Mouse (Mus musculus): Measurements from ENCODE around the gene Mthfd1. TPM values are rescaled to one million over a fixed set of nuclear protein-coding genes. Genes with fewer than 3 reads are reported as not detected.

The Mthfd1 gene
- total and polyA plus RNA-seq, 3 experiments: 110 to 133 (median 112) TPM

DNA sequence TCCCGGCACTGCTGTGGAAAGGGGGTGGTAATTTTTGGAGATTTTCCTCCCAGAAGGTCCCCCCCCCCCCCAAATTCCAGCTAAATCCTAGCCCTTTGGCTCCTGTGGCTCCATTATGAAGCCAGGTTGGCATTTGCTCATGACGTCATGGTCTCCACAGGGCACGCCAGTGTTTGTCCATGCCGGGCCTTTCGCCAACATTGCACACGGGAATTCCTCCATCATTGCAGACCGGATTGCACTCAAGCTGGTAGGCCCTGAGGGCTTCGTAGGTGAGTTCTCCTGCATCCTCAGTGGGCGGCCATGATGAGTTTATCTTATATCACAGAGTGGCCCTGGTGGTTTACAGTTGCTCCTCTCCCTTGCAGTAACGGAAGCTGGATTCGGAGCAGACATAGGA is 48.4 kb downstream of the Mthfd1 start:
- Histone ChIP-seq H3K4me1 (ENCODE audit: control insufficient read depth in 1 of 2, insufficient read depth in 2 of 2) (peaks cover 17 to 38% of the 10 kb centered on the region in 2 experiments), H3K4me2 (ENCODE audit: insufficient read depth, low read depth, poor library complexity, severe bottlenecking) (no peak overlapping the region), H3K27me3 (replicated peaks) (no peaks in the 10 kb centered on the region), H3K27ac (ENCODE audit: insufficient read depth, low read depth) (no peak overlapping the region), H3K9ac (ENCODE audit: insufficient read depth, low read depth) (no peak overlapping the region), H3K79me2 (replicated peaks; ENCODE audit: control insufficient read depth, extremely low read depth, insufficient read depth, poor library complexity, severe bottlenecking) (no peaks in the 10 kb centered on the region; the same call in 1 of the 2 replicates), H3K36me3 (replicated peaks in 1 of 2; ENCODE audit: control insufficient read depth in 1 of 2, insufficient read depth in 1 of 2, low read length in 1 of 2) (peaks cover 52 to 83% of the 10 kb centered on the region in 2 experiments), H3K4me3 (replicated peaks in 1 of 3; ENCODE audit: low read depth in 2 of 3, low read length in 2 of 3, poor library complexity in 1 of 3) (no peak overlapping the region), H3K9me3 (replicated peaks; ENCODE audit: low read length) (no peaks in the 10 kb centered on the region)
- dilution Hi-C loops (cut with MboI; ENCODE audit: extremely low pct_ligation_motif_present, extremely low pct_unique_long_range_greater_than_20kb, low sequenced_read_pairs) (no loop called here), in situ Hi-C loops (cut with MboI; ENCODE audit: low pct_ligation_motif_present, low pct_unique_long_range_greater_than_20kb, low sequenced_read_pairs) (no loop called here)
- no peak for TF ChIP-seq TBP (conservative IDR thresholded peaks at IDR 0.05; ENCODE audit: low read depth, low read length)
- TF ChIP-seq PAX5 (IDR thresholded peaks at IDR 0.05; ENCODE audit: low read length): no peak
- no peak for TF ChIP-seq RAD21 (IDR thresholded peaks at IDR 0.05; ENCODE audit: low read depth, low read length)
- TF ChIP-seq MAZ (IDR thresholded peaks at IDR 0.05; ENCODE audit: low read depth, low read length): no peak
- no peak for TF ChIP-seq USF2 (conservative IDR thresholded peaks at IDR 0.05; ENCODE audit: low read depth, low read length)
- no peak for TF ChIP-seq MYC (IDR thresholded peaks at IDR 0.05; ENCODE audit: low read depth, low read length)
- TF ChIP-seq POLR2A (IDR thresholded peaks at IDR 0.05; ENCODE audit: low read depth, low read length): no peak
- DNase-seq (ENCODE audit: extremely low read depth): no peak

DNA sequence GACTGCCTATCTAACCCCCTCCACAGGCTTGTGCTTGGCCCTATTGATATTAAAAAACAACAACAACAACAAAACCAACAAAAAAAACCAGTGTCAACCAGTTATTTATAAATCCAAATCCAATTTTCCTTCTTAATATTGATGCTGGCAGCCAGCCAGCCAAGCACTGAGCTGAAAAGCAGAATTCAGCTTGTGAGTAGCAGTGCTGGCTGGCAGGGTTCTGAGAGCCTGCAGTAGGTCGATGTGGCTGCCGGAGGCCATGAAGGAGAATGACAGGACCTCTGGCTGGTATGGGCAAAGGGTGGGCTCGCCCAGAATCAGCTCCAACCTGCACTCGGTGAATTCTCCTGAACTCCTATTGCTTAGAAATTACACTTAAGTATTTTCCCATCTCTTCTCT is 49.1 kb downstream of the Mthfd1 start:
- Histone ChIP-seq H3K36me3 (replicated peaks in 1 of 2; ENCODE audit: control insufficient read depth in 1 of 2, insufficient read depth in 1 of 2, low read length in 1 of 2) (peaks cover 45 to 78% of the 10 kb centered on the region in 2 experiments), H3K27ac (ENCODE audit: insufficient read depth, low read depth) (no peak overlapping the region), H3K9ac (ENCODE audit: insufficient read depth, low read depth) (no peak overlapping the region), H3K4me3 (replicated peaks in 1 of 3; ENCODE audit: low read depth in 2 of 3, low read length in 2 of 3, poor library complexity in 1 of 3) (no peak overlapping the region), H3K4me2 (ENCODE audit: insufficient read depth, low read depth, poor library complexity, severe bottlenecking) (no peak overlapping the region), H3K4me1 (ENCODE audit: control insufficient read depth in 1 of 2, insufficient read depth in 2 of 2) (peaks cover 19 to 45% of the 10 kb centered on the region in 2 experiments), H3K79me2 (replicated peaks; ENCODE audit: control insufficient read depth, extremely low read depth, insufficient read depth, poor library complexity, severe bottlenecking) (no peaks in the 10 kb centered on the region; the same call in 1 of the 2 replicates), H3K9me3 (replicated peaks; ENCODE audit: low read length) (no peaks in the 10 kb centered on the region), H3K27me3 (replicated peaks) (no peaks in the 10 kb centered on the region)
- DNase-seq (ENCODE audit: extremely low read depth): no peak
- dilution Hi-C loops (cut with MboI; ENCODE audit: extremely low pct_ligation_motif_present, extremely low pct_unique_long_range_greater_than_20kb, low sequenced_read_pairs): no loop called here
- in situ Hi-C loops (cut with MboI; ENCODE audit: low pct_ligation_motif_present, low pct_unique_long_range_greater_than_20kb, low sequenced_read_pairs): no loop called here
- no peak for TF ChIP-seq PAX5 (IDR thresholded peaks at IDR 0.05; ENCODE audit: low read length)
- TF ChIP-seq CTCF (conservative IDR thresholded peaks at IDR 0.05 in 1 of 2, IDR thresholded peaks at IDR 0.05 in 1 of 2; ENCODE audit: low read depth in 2 of 2, low read length in 2 of 2): no peak
- TF ChIP-seq NELFE (IDR thresholded peaks at IDR 0.05; ENCODE audit: low read depth, low read length): no peak
- TF ChIP-seq ZNF384 (IDR thresholded peaks at IDR 0.05; ENCODE audit: low read depth, low read length): no peak
- no peak for TF ChIP-seq SIN3A (IDR thresholded peaks at IDR 0.05; ENCODE audit: low read length)
- no peak for TF ChIP-seq CHD2 (IDR thresholded peaks at IDR 0.05; ENCODE audit: low read length)
- TF ChIP-seq ZMIZ1 (IDR thresholded peaks at IDR 0.05; ENCODE audit: low read depth, low read length): no peak

DNA sequence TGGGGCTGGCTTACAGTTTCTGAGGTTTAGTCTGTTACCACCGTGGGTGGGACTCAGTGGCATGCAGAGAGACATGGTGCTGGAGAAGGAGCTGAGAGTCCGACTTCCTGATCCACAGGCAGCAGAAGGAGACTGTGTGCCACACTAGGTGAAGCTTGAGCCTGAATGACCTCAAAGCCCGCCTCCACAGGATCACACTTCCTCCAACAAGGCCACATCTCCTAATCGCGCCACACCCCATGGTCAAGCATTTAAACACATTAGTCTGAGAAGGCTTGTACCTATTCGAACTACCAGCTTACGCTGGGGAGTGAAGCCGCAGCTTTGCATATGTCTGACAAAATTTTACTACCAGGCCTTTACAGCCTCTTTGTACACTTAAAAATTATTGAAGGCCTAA is 50.0 kb downstream of the Mthfd1 start:
- Histone ChIP-seq H3K79me2 (replicated peaks; ENCODE audit: control insufficient read depth, extremely low read depth, insufficient read depth, poor library complexity, severe bottlenecking) (no peaks in the 10 kb centered on the region), H3K36me3 (replicated peaks in 1 of 2; ENCODE audit: control insufficient read depth in 1 of 2, insufficient read depth in 1 of 2, low read length in 1 of 2) (peaks cover 39 to 77% of the 10 kb centered on the region in 2 experiments), H3K27me3 (replicated peaks) (no peaks in the 10 kb centered on the region), H3K4me1 (ENCODE audit: control insufficient read depth in 1 of 2, insufficient read depth in 2 of 2) (peaks cover 19 to 48% of the 10 kb centered on the region in 2 experiments), H3K4me3 (replicated peaks in 1 of 3; ENCODE audit: low read depth in 2 of 3, low read length in 2 of 3, poor library complexity in 1 of 3) (no peak overlapping the region), H3K9me3 (replicated peaks; ENCODE audit: low read length) (no peaks in the 10 kb centered on the region), H3K9ac (ENCODE audit: insufficient read depth, low read depth) (no peak overlapping the region), H3K4me2 (ENCODE audit: insufficient read depth, low read depth, poor library complexity, severe bottlenecking) (no peak overlapping the region), H3K27ac (ENCODE audit: insufficient read depth, low read depth) (peak overlapping the region; percentile 42)
- in situ Hi-C loops (cut with MboI; ENCODE audit: low pct_ligation_motif_present, low pct_unique_long_range_greater_than_20kb, low sequenced_read_pairs): no loop called here
- TF ChIP-seq MAX (IDR thresholded peaks at IDR 0.05; ENCODE audit: low read length) (no peak), IRF4 (IDR thresholded peaks at IDR 0.05; ENCODE audit: low read depth, low read length) (no peak), NELFE (IDR thresholded peaks at IDR 0.05; ENCODE audit: low read depth, low read length) (no peak), ZC3H11A (IDR thresholded peaks at IDR 0.05; ENCODE audit: low read depth, low read length) (no peak), NRF1 (IDR thresholded peaks at IDR 0.05; ENCODE audit: low read depth, low read length) (no peak), ELF1 (IDR thresholded peaks at IDR 0.05; ENCODE audit: low read depth, low read length) (no peak)
- DNase-seq (ENCODE audit: extremely low read depth): peak; percentile 44
- dilution Hi-C loops (cut with MboI; ENCODE audit: extremely low pct_ligation_motif_present, extremely low pct_unique_long_range_greater_than_20kb, low sequenced_read_pairs): no loop called here

Measured in CH12.LX (cell line).